Mouse (Mus musculus): ENCODE data around the gene Olfr76.
"Not testable (repeated sequence)": the region's sequence is repeated elsewhere in the genome, so short reads cannot be mapped to it uniquely, and the experiment has no call there.

Gene Olfr76

DNA sequence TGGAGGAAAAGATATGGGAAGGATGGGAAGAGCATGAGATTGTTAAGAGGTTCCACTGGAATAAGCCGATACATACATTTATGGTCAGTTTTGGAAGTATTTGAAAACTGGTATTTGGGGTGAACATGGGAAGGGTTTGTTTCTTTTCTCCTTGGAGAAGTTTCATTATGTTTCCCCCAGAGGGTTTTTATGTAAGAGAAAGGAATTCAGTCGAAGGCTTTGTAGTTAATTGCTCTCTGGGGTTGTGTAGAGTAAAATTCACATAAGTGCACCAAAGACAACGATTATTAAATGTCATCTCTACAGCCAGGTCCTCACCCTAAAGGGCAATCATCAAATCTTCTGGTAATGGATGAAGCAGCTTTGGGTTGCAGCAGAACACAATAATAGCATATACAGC lies at the start of gene Olfr76:
Olfr76 (minus strand) TSS at position 101 of the 400 bp plus-strand sequence.
- no peak for DNase-seq (ENCODE audit: extremely low spot score, low read depth, low spot score)

DNA sequence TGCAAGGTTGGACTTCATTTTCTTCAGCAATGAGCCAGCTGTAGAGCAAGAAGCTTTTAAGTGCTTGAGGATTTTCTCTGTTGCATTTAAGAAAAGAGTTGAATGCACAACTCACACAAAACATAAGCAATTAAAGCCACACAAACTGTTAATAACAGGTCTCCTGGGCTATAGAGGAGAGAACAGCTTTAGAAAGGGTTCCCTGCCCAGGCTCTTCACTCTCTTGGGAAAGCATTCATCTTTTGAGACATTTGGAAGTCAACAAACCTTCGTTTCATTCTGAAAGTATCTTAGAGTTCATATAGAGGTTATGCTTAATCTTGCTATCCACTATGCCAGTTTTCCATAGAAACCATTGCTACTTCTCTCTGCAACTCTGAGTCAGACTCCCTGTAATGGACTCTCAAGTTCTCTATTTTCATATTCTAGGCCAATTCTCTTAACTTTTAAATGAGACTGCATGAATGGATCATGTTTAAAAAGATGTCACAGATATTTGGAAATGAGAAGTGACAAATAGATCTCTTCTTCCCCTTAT lies 47.1 kb upstream of the Olfr76 start, which contains the start of gene Olfr1555-ps1:
Olfr1555-ps1 (minus strand) TSS at position 51 of the 538 bp plus-strand sequence.
- not testable (repeated sequence) for DNase-seq (ENCODE audit: extremely low spot score, low read depth, low spot score)

DNA sequence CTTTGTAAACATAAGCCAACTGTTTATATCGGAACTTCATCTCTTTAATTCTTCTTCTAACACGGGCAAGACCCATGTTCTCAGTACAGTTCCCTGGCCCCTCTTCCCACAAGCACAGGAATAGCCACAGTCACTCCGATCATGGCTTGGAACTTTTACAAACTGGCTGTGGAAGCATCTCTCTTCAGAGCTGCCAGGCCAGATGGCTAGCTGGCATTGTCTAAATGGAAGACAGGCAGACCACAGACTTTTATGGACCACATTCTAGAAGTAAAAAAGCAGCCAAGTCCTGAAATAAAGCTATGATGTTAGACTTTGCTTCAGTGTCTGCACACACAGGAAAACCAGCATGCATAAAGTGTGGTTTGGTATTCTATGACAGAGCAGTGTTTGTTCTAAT lies 22.4 kb upstream of the Olfr76 start:
- DNase-seq (ENCODE audit: extremely low spot score, low read depth, low spot score), result no peak

DNA sequence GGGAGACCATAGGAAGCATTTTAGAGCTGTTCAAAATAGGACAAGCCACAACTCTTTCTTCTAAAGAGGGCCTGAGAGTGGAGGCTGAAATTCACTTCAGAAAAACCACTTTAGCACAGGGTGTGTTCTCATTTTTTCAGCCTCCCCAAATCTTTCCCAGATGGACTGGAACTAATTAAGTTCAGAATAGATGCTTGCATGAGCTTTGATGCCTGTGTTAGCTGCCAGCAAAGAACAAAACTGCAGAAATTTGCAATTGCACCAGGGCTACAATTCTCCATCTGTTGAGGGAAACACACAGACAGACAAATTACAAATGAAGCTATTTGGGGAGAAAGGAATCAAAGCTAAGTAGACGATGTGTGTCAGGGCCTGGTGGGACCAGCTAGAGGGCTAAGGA lies 20.4 kb upstream of the Olfr76 start:
- no peak for DNase-seq (ENCODE audit: extremely low spot score, low read depth, low spot score)

DNA sequence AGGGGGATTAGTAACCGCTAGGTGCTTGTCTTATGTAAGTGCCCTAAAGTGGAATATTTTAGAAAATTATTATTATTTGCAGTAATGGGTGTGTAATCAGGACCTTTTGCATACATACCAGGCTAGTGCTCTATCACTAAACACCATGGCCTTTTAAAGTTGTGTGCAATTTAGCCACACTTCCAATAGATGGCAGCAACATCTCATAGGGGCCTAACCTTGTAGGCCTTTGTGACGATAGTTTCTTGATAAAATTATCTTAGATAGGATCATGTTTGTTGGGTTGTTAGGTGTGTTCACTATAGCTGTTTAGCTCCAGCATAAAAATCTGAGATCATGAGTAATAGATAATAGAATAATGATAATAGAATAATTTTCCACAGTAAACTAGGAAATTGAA lies 11.3 kb upstream of the Olfr76 start:
- DNase-seq (ENCODE audit: extremely low spot score, low read depth, low spot score), result no peak

DNA sequence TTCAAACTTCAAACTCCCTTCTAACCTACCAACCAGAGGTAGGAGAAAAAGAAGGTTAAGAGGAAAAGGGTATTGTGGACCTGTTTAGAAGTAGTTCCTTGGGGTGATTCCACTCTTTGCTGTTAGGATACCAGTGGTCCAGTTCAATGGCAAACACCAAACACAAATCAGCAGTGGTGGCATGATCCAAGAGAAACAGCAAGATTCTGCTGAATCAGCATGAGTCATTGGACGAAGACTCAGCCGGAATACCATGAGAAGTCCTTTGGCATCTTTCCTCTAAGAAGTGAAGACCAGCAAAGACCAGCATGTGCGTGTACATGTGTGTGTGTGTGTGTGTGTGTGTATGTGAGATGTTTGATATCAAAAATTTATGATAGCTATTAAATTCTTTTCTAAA lies 6.5 kb downstream of the Olfr76 start:
- no peak for DNase-seq (ENCODE audit: extremely low spot score, low read depth, low spot score)

DNA sequence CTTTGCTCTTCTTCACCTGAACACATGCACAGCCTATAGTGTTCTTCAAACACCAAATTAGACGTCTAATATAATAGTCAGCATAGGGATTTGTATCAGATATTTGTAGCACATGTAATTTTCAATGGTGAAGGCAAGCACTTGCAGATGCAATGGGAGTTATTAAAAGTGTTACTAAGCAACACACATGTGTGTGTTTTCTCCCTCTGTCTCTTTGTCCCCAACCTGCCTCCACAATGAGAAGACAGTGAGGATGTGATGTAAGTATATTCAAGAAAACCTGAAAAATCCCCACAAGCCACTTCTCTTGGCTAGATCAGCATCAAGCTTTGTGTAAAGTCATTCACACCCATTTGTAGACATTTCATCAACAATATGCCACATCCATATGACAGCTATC lies 7.2 kb downstream of the Olfr76 start, which contains the start of gene Olfr1428:
Olfr1428 (minus strand) TSS at position 101 of the 400 bp plus-strand sequence.
- DNase-seq (ENCODE audit: extremely low spot score, low read depth, low spot score), result no peak

DNA sequence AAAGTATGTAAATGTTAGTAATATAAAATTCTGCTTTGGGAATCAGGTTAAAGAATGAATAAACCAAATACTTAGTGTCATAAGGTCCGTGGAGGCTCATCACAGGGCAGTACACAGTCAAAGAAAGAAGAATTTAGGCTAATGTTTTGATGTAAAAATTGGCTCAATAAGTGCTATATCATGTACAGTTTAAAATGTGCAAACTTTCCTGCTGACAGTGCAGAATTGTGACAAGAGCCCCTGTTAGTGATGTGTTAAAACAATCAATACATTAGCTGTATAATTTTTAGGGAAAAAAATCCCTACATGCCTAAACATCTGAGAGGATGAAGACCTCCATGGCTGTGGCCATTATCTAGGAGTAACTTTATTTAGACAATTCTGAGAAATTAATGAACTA lies 9.2 kb downstream of the Olfr76 start:
- DNase-seq (ENCODE audit: extremely low spot score, low read depth, low spot score), result no peak

DNA sequence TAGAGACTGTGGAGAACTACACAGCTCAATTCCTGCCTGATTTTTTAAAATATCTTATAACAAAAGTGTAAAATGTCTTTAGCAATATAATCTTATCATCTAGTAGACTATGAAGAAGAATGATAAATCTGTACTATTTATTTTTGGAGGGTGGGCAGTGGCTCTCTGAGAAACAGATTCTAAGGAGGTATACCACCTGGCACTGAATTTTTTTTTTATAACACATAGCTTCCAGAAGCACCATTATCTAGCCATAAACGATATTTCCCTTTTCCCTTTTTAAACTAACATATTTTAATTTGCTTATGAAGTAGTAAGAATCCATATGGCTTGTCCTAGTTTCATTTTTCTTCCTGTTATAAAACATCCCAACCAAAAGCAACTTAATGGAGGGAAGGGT lies 18.5 kb downstream of the Olfr76 start:
- no peak for DNase-seq (ENCODE audit: extremely low spot score, low read depth, low spot score)

DNA sequence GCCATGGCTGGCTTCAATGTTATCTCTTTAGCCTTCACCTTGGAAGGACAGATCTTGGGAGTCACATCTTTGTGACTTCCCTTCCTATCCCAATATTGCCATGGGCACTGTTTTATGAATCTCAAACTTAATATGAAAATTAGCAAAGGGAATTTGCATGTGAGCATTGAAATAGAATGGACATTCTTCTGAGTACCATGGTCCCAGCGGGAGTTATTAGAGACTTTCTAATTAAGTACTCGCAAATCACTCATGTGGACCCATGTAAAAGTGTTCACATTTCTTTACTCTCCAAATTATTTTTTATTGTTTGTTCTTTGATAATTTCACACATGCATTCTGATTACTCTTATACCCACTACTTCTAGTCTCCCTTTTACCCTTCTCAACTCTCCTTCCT lies 19.8 kb downstream of the Olfr76 start, which contains the start of gene Olfr1427:
Olfr1427 (minus strand) TSS at position 101 of the 400 bp plus-strand sequence.
- no peak for DNase-seq (ENCODE audit: extremely low spot score, low read depth, low spot score)

DNA sequence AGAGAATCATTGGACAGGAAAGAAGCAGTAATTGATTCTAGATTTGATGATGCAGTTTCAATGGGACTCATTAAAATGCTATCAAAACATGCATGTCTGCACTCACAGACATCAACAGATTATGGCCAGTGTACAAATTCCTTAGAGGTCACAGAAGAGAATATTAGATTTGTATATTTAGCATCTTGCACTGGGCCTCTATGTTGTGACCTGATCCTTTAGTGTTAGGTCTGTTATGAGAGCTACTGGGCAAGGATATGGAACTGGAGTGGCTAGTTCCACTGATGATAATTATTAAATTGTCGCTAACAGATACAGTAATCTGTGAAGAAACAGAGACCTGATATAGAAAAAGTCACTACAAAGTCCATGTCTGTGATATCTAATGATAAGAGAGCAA lies 31.1 kb downstream of the Olfr76 start, which contains the start of gene Olfr1426:
Olfr1426 (minus strand) TSS at position 101 of the 400 bp plus-strand sequence.
- DNase-seq (ENCODE audit: extremely low spot score, low read depth, low spot score), result no peak

DNA sequence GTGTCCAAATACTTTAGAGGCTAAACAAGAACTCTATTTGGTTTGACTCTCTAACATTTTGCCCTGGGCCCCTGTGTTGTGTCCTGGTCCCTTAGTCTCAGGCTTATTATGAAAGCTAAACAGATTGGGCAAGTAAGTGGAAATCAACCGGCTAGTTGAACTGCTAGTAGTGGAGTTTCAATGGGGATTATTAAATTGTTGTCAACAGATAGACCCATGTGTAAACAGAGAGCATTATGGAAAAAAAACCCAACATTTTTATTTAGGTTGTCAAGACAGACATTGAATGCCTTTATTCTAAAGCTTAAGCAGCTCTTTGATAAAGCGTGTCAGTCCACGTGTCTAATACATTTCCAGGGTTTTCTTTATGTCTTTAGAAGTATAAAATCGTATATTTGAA lies 45.4 kb downstream of the Olfr76 start, which contains the start of gene Olfr1425:
Olfr1425 (minus strand) TSS at position 101 of the 400 bp plus-strand sequence.
- not testable (repeated sequence) for DNase-seq (ENCODE audit: extremely low spot score, low read depth, low spot score)

DNA sequence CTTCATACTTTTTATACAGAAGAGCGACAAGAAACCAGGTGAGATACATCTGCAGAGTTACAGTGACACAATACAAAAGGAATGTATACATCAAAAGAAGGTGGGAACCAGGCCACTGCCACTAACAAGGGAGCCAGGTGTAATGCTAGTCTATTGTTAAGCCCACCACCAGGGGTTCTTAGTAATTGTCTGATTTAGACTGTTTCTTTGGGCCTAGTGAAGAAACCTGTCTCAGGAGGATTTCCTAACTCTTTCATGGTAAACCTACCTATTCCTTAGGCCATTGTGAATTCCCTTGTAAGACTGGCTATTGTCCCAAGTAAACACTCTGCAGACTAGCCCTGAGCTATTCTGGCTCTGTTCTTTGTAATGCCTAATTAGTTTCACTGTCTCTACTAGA lies 53.5 kb downstream of the Olfr76 start:
- DNase-seq (ENCODE audit: extremely low spot score, low read depth, low spot score), result not testable (repeated sequence)

All from hindlimb bud, embryonic 11.5 days (tissue).